Mouse (Mus musculus) spleen, adult 2 months (tissue): ENCODE measurements at regions not wholly inside any gene's neighbourhood (a gene's known extent, or its start where the extent isn't known, plus 50 kb on each side); places are given as distances from the start of the nearest gene placed in this dataset.

Experiments
- CTCF ChIP-seq: fragments of 200-500 bp; IDR thresholded peaks from 2 replicates; pipeline ENCODE4 v1.5.1; 2011; ENCODE audit warnings: mild to moderate bottlenecking, inconsistent platforms; ENCODE audit not compliant: insufficient read depth, insufficient read length, insufficient replicate concordance; ENCODE audit errors: extremely low read depth
- POLR2A ChIP-seq: fragments of 200-500 bp; IDR thresholded peaks from 2 replicates; pipeline ENCODE4 v1.6.1; 2011; ENCODE audit warnings: low read depth, low read length, inconsistent platforms

DNA sequence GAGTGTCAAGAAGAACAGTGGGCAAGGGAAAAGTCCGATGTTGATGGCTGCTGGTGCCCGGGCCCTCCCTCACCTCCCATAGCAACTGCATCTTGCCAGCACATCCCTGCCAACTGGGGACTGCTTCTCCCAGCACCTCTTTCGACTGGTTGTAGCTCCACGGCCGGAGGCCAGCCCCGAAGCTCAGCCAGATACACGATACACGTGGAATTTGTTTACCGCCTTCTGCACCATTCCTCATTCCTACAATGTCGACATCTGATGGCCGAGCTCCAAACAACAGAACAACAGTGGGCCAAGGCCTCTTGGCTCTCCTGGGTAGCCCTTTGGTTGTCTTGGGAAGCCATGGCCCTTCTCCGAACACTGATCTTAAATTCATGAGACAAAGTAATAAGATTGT lies 965.1 kb downstream of the 4930447A16Rik start:
- no peak for TF ChIP-seq CTCF
- no peak for TF ChIP-seq POLR2A
